Mouse (Mus musculus) midbrain, embryonic 15.5 days (tissue): ENCODE measurements around the gene Stag1. TPM values are rescaled to one million over a fixed set of nuclear protein-coding genes. Genes with fewer than 3 reads are reported as not detected.

Source experiments
- ATAC-seq: fragments of 200-750 bp; cut with Nextera tagmentation; replicated peaks from 2 replicates; pipeline ENCODE4 v1.8.0; 2017; ENCODE audit warnings: moderate TSS enrichment
- H3K27ac ChIP-seq: fragments of 300-500 bp; sonication (generic); 2 replicates; pipeline ENCODE4 v1.5.1; 2015; ENCODE audit warnings: mild to moderate bottlenecking, inconsistent platforms
- H3K27me3 ChIP-seq: fragments of 300-500 bp; sonication (generic); replicated peaks from 2 replicates; pipeline ENCODE4 v1.6.1; 2015; ENCODE audit warnings: inconsistent platforms
- H3K36me3 ChIP-seq: fragments of 300-500 bp; sonication (generic); replicated peaks from 2 replicates; pipeline ENCODE4 v1.6.1; 2015; ENCODE audit warnings: inconsistent platforms
- H3K4me1 ChIP-seq: fragments of 300-500 bp; sonication (generic); 2 replicates; pipeline ENCODE4 v1.6.1; 2015; ENCODE audit warnings: inconsistent platforms
- H3K4me2 ChIP-seq: fragments of 300-500 bp; sonication (generic); 2 replicates; pipeline ENCODE4 v1.6.1; 2015; ENCODE audit warnings: inconsistent platforms, mild to moderate bottlenecking, moderate library complexity
- H3K4me3 ChIP-seq: fragments of 300-500 bp; sonication (generic); 2 replicates; pipeline ENCODE4 v1.5.1; 2015; ENCODE audit warnings: mild to moderate bottlenecking, inconsistent platforms
- H3K9ac ChIP-seq: fragments of 300-500 bp; sonication (generic); 2 replicates; pipeline ENCODE4 v1.6.1; 2015; ENCODE audit warnings: mild to moderate bottlenecking, inconsistent platforms
- H3K9me3 ChIP-seq: fragments of 300-500 bp; sonication (generic); 2 replicates; pipeline ENCODE4 v1.6.1; 2016; ENCODE audit warnings: inconsistent platforms
- WGBS: fragments of 180-500 bp; shearing (Covaris S2); methylation state at CpG from one replicate; pipeline ENCODE4 v1.1.7; 2015; ENCODE audit warnings: mixed read lengths; 5-methylcytosine and 5-hydroxymethylcytosine counted together
- polyA plus RNA-seq: library from polyadenylated mRNA; unstranded; fragments of >200 nt; fragmentation: Nextera tagmentation; extraction: Ambion mirVana; gene quantifications from 2 replicates; pipeline ENCODE4 v1.2.1, GENCODE M21; 2015

Gene Stag1
- 28.1 and 33.7 TPM in 2 replicates for polyA plus RNA-seq

- no peaks in the 10 kb centered on the region for H3K9me3 ChIP-seq
- WGBS, result 93% methylated on average over 8 of the region's 8 CpGs
These were observed at the start of gene Stag1 for GRCm38 (mm10) chr9:100597546-100597945. TSS of gene Stag1 (plus strand) at chr9:100597798.

GRCm38 (mm10) chr9:100548313-100548712, 49.3 kb upstream of the Stag1 start:
- ATAC-seq, result no peak
- Histone ChIP-seq H3K36me3 (peaks cover 8% of the 10 kb centered on the region; the same call in 1 of the 2 replicates), H3K9me3 (0 out of 2 replicates have a peak, but pooled peaks cover 4% of the 10 kb centered on the region), H3K9ac (no peak overlapping the region), H3K4me2 (no peak overlapping the region), H3K27ac (no peak overlapping the region), H3K4me3 (no peak overlapping the region), H3K27me3 (no peaks in the 10 kb centered on the region), H3K4me1 (peaks cover 24% of the 10 kb centered on the region)
- 88% methylated on average over 2 of the region's 2 CpGs for whole genome bisulfite sequencing

More at GRCm38 (mm10) chr9:100597546-100597945, at the start of gene Stag1:
- Histone ChIP-seq H3K36me3 (no peaks in the 10 kb centered on the region), H3K27me3 (no peaks in the 10 kb centered on the region), H3K9ac (no peak within 1 kb of the TSS), H3K4me1 (peaks cover 9% of the 10 kb centered on the region; the same call in 1 of the 2 replicates), H3K4me2 (no peak within 1 kb of the TSS), H3K4me3 (no peak within 1 kb of the TSS), H3K27ac (no peak within 1 kb of the TSS)
- ATAC-seq, result no peak

- WGBS, result 74% methylated on average over 5 of the region's 5 CpGs
- ATAC-seq, result no peak
- Histone ChIP-seq H3K27me3 (no peaks in the 10 kb centered on the region), H3K9me3 (no peaks in the 10 kb centered on the region), H3K4me1 (no peaks in the 10 kb centered on the region), H3K27ac (no peak overlapping the region), H3K36me3 (peaks cover 8% of the 10 kb centered on the region; the same call in 1 of the 2 replicates), H3K4me2 (no peak overlapping the region), H3K9ac (no peak overlapping the region), H3K4me3 (no peak overlapping the region)
These were observed 41.9 kb upstream of the Stag1 start for GRCm38 (mm10) chr9:100555686-100556085.

GRCm38 (mm10) chr9:100558023-100558573, 39.5 kb upstream of the Stag1 start:
- Histone ChIP-seq H3K4me2 (no peak overlapping the region), H3K9ac (no peak overlapping the region)

GRCm38 (mm10) chr9:100558991-100559390, 38.6 kb upstream of the Stag1 start:
- Histone ChIP-seq H3K4me2 (no peak overlapping the region), H3K9me3 (no peaks in the 10 kb centered on the region), H3K27me3 (no peaks in the 10 kb centered on the region), H3K4me1 (no peaks in the 10 kb centered on the region), H3K27ac (no peak overlapping the region), H3K9ac (no peak overlapping the region), H3K4me3 (no peak overlapping the region), H3K36me3 (no peaks in the 10 kb centered on the region)
- ATAC-seq, result no peak

More at GRCm38 (mm10) chr9:100558023-100558573, 39.5 kb upstream of the Stag1 start:
- no peak overlapping the region for H3K4me3 ChIP-seq
- WGBS, result 78% methylated on average over 4 of the region's 4 CpGs
- no peaks in the 10 kb centered on the region for H3K36me3 ChIP-seq
- H3K27me3 ChIP-seq, result no peaks in the 10 kb centered on the region
- ATAC-seq, result no peak
- no peak overlapping the region for H3K27ac ChIP-seq
- H3K9me3 ChIP-seq, result no peaks in the 10 kb centered on the region
- no peaks in the 10 kb centered on the region for H3K4me1 ChIP-seq

- Histone ChIP-seq H3K4me1 (no peaks in the 10 kb centered on the region), H3K4me2 (no peak overlapping the region), H3K9me3 (no peaks in the 10 kb centered on the region), H3K27ac (no peak overlapping the region), H3K27me3 (no peaks in the 10 kb centered on the region), H3K36me3 (no peaks in the 10 kb centered on the region), H3K4me3 (no peak overlapping the region), H3K9ac (no peak overlapping the region)
- 84% methylated on average over 10 of the region's 10 CpGs for WGBS
- no peak for ATAC-seq
These were observed 37.2 kb upstream of the Stag1 start for GRCm38 (mm10) chr9:100560251-100560890.

- Histone ChIP-seq H3K27ac (peak overlapping the region; percentile 61), H3K4me3 (peak overlapping the region; percentile 54), H3K4me1 (peaks cover 16% of the 10 kb centered on the region), H3K9ac (peak overlapping the region; percentile 49), H3K36me3 (no peaks in the 10 kb centered on the region), H3K27me3 (no peaks in the 10 kb centered on the region), H3K4me2 (peak overlapping the region; percentile 67), H3K9me3 (no peaks in the 10 kb centered on the region)
- WGBS, result 12% methylated on average over 32 of the region's 32 CpGs
- peak; percentile 62 for ATAC-seq
These were observed 27.6 kb upstream of the Stag1 start for GRCm38 (mm10) chr9:100569798-100570625.

GRCm38 (mm10) chr9:100570626-100571233, 26.9 kb upstream of the Stag1 start, which contains the start of gene Slc35g2:
TSS of gene Slc35g2 (minus strand) at chr9:100571090.
- H3K27me3 ChIP-seq, result no peaks in the 10 kb centered on the region
- peak within 1 kb of the TSS; percentile 54 for H3K4me3 ChIP-seq
- peaks cover 16% of the 10 kb centered on the region for H3K4me1 ChIP-seq
- no peaks in the 10 kb centered on the region for H3K36me3 ChIP-seq
- no peaks in the 10 kb centered on the region for H3K9me3 ChIP-seq
- ATAC-seq, result peak; percentile 94
- H3K9ac ChIP-seq, result peak within 1 kb of the TSS; percentile 49
- peak within 1 kb of the TSS; percentile 67 for H3K4me2 ChIP-seq
- H3K27ac ChIP-seq, result peak within 1 kb of the TSS; percentile 61
- under 1% methylated on average over 55 of the region's 55 CpGs for WGBS

- Histone ChIP-seq H3K27me3 (no peaks in the 10 kb centered on the region), H3K9me3 (no peaks in the 10 kb centered on the region), H3K4me2 (peak overlapping the region; percentile 67), H3K9ac (peak overlapping the region; percentile 49; the same call in 1 of the 2 replicates), H3K27ac (no peak overlapping the region), H3K4me1 (peaks cover 16% of the 10 kb centered on the region), H3K36me3 (no peaks in the 10 kb centered on the region), H3K4me3 (peak overlapping the region; percentile 54)
- no peak for ATAC-seq
- 84% methylated on average over 1 of the region's 1 CpGs for WGBS
These were observed 26.1 kb upstream of the Stag1 start for GRCm38 (mm10) chr9:100571511-100571910.

- 76% methylated on average over 2 of the region's 2 CpGs for WGBS
These were observed 24.3 kb upstream of the Stag1 start for GRCm38 (mm10) chr9:100573300-100573699.

GRCm38 (mm10) chr9:100573942-100574341, 23.7 kb upstream of the Stag1 start:
- H3K4me2 ChIP-seq, result no peak overlapping the region
- ATAC-seq, result no peak
- H3K9me3 ChIP-seq, result no peaks in the 10 kb centered on the region
- H3K9ac ChIP-seq, result no peak overlapping the region
- peaks cover 16% of the 10 kb centered on the region for H3K4me1 ChIP-seq
- H3K27me3 ChIP-seq, result no peaks in the 10 kb centered on the region
- H3K4me3 ChIP-seq, result no peak overlapping the region
- H3K27ac ChIP-seq, result no peak overlapping the region
- 49% methylated on average over 5 of the region's 5 CpGs for WGBS
- no peaks in the 10 kb centered on the region for H3K36me3 ChIP-seq

More at GRCm38 (mm10) chr9:100573300-100573699, 24.3 kb upstream of the Stag1 start:
- Histone ChIP-seq H3K36me3 (no peaks in the 10 kb centered on the region), H3K9ac (no peak overlapping the region), H3K4me1 (peaks cover 16% of the 10 kb centered on the region), H3K4me3 (no peak overlapping the region), H3K4me2 (no peak overlapping the region), H3K27me3 (no peaks in the 10 kb centered on the region), H3K27ac (no peak overlapping the region), H3K9me3 (no peaks in the 10 kb centered on the region)
- no peak for ATAC-seq
